Mouse (Mus musculus): Measurements from ENCODE around the gene H2afv. TPM values are rescaled to one million over a fixed set of nuclear protein-coding genes. Genes with fewer than 3 reads are reported as not detected.

H2afv gene
- 50.9 and 59.6 TPM in 2 replicates for polyA plus RNA-seq (2012; rRNA removed)

GRCm38 (mm10) chr11:6444077-6444853 is at the start of gene H2afv:
Gene H2afv (minus strand): TSS chr11:6444443.

DNA sequence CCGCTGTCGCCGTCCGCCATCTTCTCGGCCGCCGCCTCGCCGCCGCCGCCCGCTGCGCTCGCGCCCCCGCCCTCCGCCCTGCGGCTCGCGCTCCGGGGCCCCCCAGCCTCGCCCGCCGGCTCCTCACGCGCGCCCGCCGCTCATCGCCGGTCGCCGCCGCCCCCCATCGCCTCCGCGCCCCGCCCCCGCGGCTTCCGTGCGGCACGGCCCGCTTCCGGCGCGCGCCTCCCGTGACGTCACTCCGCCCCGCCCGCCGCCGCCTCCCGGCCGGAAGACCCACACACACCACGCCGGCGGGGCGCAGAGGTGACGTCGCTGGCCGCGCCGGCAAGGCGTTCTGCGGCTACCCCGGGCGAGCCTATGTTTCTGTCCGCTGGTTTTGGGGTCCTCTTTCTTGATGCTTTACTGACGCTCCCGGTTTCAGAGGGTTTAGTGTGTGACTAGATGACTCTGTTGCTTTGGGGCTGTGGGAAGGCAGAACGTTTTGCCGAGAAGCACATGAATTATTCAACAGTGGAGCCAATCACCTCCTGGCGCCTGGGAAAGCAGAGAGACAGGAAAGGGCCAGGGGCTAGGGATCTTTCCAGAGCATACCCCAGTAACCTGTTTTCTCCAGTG is 31.7 kb upstream of the H2afv start, which contains the start of gene Purb:
Gene Purb, minus strand, starts transcription at position 51 of the 618 bp plus-strand sequence.

GRCm38 (mm10) chr11:6414751-6415550 is 29.3 kb downstream of the H2afv start, which contains the start of gene Ppia:
Gene Ppia (plus strand): TSS chr11:6415443.

DNA sequence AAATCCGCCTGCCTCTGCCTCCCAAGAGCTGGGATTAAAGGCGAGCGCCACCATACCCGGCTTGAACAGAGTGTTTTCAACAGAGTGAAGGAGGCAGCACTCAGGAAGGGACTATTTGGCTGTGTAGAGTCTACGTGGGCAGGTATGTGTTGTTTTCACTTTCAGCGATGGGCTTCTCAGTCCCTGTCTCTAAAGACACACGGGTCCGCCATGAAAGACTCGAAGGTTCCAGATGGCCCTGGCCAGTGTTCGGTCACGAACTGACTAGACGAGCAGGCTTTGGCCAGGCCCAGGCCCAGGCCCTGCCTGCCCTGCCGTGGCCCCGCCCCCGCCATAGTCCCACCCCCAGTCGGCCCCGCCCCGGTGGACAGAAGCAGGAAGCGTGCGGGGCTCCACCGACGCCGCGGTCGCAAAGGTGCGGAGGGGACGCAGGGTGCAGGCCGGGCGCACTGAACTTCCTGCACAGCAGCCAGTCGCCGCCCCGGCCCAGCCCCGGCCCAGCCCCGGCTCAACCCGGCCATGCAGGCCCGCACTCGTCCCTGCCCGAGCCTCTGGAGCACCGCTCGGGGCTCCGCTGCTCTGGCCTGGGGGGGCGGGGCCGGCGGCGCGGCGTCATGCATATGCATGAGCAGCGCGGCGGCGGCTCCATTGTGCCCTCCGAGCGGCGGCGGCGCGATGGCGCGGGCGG is 55.4 kb downstream of the H2afv start, which contains the start of gene Zmiz2:
Gene Zmiz2, plus strand, starts transcription at position 349 of the 688 bp plus-strand sequence.

Other genes with a start within 250 kb of the H2afv start
- gene A730071L15Rik, start 244.4 kb downstream of the H2afv start, polyA plus RNA-seq (2012; rRNA removed) = 0.08 and 0.24 TPM in 2 replicates
- gene Nudcd3, start 244.0 kb downstream of the H2afv start, polyA plus RNA-seq (2012; rRNA removed) = 19.7 and 23.5 TPM in 2 replicates
- gene Npc1l1, start 214.3 kb downstream of the H2afv start, polyA plus RNA-seq (2012; rRNA removed) = 0.31 and 0.70 TPM in 2 replicates
- 17.5 and 19.0 TPM in 2 replicates for gene Ddx56, start 176.7 kb downstream of the H2afv start, polyA plus RNA-seq (2012; rRNA removed)
- gene Tmed4, start 169.6 kb downstream of the H2afv start, polyA plus RNA-seq (2012; rRNA removed) = 70.2 and 91.4 TPM in 2 replicates
- 156 and 160 TPM in 2 replicates for gene Ogdh, start 152.8 kb downstream of the H2afv start, polyA plus RNA-seq (2012; rRNA removed)
- gene Zmiz2, start 55.4 kb downstream of the H2afv start, polyA plus RNA-seq (2012; rRNA removed) = 60.2 and 84.5 TPM in 2 replicates
- 308 and 324 TPM in 2 replicates for gene Ppia, start 29.0 kb downstream of the H2afv start, polyA plus RNA-seq (2012; rRNA removed)
- 10.4 and 10.8 TPM in 2 replicates for gene Purb, start 31.5 kb upstream of the H2afv start, polyA plus RNA-seq (2012; rRNA removed)
- 9.3 and 9.6 TPM in 2 replicates for gene Myo1g, start 76.5 kb upstream of the H2afv start, polyA plus RNA-seq (2012; rRNA removed)
- gene Ccm2, start 102.4 kb upstream of the H2afv start, polyA plus RNA-seq (2012; rRNA removed) = 76.0 and 76.2 TPM in 2 replicates
- gene Nacad, start 161.6 kb upstream of the H2afv start, polyA plus RNA-seq (2012; rRNA removed) = 12.6 and 18.6 TPM in 2 replicates
- gene Tbrg4, start 181.6 kb upstream of the H2afv start, polyA plus RNA-seq (2012; rRNA removed) = 184 and 198 TPM in 2 replicates
- not detected in 2 replicates for gene Wap, start 194.2 kb upstream of the H2afv start, polyA plus RNA-seq (2012; rRNA removed)
- 5.1 and 5.2 TPM in 2 replicates for gene Ramp3, start 214.1 kb upstream of the H2afv start, polyA plus RNA-seq (2012; rRNA removed)

Data from colon, adult 2 months (tissue).